Mouse (Mus musculus): ENCODE measurements around the gene Hic2. TPM values are rescaled to one million over a fixed set of nuclear protein-coding genes. Genes with fewer than 3 reads are reported as not detected.

Hic2 gene
- polyA plus RNA-seq, 1 experiment from 2014 or later: 4.1 TPM

- Histone ChIP-seq H3K27me3 (ENCODE audit: control insufficient read depth, insufficient read depth, low read depth, low read length) (no peaks in the 10 kb centered on the region), H3K4me2 (ENCODE audit: low read depth, low read length) (no peak overlapping the region), H3K36me3 (ENCODE audit: control insufficient read depth, insufficient read depth, low read length) (0 out of 2 replicates have a peak, but pooled peaks cover 3% of the 10 kb centered on the region), H3K9ac (ENCODE audit: low read length) (no peak overlapping the region), H3K27ac (ENCODE audit: low read length) (no peak overlapping the region), H3K4me3 (ENCODE audit: low read length) (no peak overlapping the region), H3K4me1 (replicated peaks; ENCODE audit: control insufficient read depth, insufficient read depth, low read length) (no peaks in the 10 kb centered on the region), H3K9me3 (ENCODE audit: control insufficient read depth, low read length) (0 out of 2 replicates have a peak, but pooled peaks cover 2% of the 10 kb centered on the region)
- ATAC-seq (ENCODE audit: low read depth): no peak
- WGBS: 72% methylated on average over 3 of the region's 3 CpGs
These were observed 32.7 kb downstream of the Hic2 start for GRCm38 (mm10) chr16:17266113-17266512.

DNA sequence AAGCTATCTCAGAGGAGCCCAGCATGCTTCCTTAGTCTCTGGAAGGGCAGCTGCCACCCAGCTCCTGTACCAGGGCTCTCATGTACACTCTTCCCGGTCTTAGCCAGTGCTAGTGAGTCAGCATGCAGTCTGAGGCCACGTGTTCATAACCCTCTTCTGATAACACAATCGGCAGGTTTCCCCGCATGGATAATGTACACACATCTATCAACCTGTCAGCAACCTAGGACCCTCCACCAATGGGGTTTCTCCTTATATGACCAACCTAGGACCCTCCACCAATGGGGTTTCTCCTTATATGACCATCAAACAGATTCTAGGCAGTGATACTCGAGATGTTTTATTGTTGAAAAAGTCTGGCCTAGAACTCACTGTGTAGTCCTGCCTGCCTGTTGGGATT, 34.6 kb downstream of the Hic2 start:
- Histone ChIP-seq H3K9me3 (ENCODE audit: control insufficient read depth, low read length) (0 out of 2 replicates have a peak, but pooled peaks cover 2% of the 10 kb centered on the region), H3K27me3 (ENCODE audit: control insufficient read depth, insufficient read depth, low read depth, low read length) (no peaks in the 10 kb centered on the region), H3K4me2 (ENCODE audit: low read depth, low read length) (no peak overlapping the region), H3K4me3 (ENCODE audit: low read length) (no peak overlapping the region), H3K9ac (ENCODE audit: low read length) (no peak overlapping the region), H3K27ac (ENCODE audit: low read length) (no peak overlapping the region), H3K4me1 (replicated peaks; ENCODE audit: control insufficient read depth, insufficient read depth, low read length) (no peaks in the 10 kb centered on the region), H3K36me3 (ENCODE audit: control insufficient read depth, insufficient read depth, low read length) (no peaks in the 10 kb centered on the region)
- no peak for ATAC-seq (ENCODE audit: low read depth)
- 25% methylated on average over 5 of the region's 5 CpGs for WGBS

GRCm38 (mm10) chr16:17269872-17270271, 36.5 kb downstream of the Hic2 start:
- Histone ChIP-seq H3K36me3 (ENCODE audit: control insufficient read depth, insufficient read depth, low read length) (no peaks in the 10 kb centered on the region), H3K4me3 (ENCODE audit: low read length) (no peak overlapping the region), H3K4me1 (replicated peaks; ENCODE audit: control insufficient read depth, insufficient read depth, low read length) (no peaks in the 10 kb centered on the region), H3K9me3 (ENCODE audit: control insufficient read depth, low read length) (0 out of 2 replicates have a peak, but pooled peaks cover 2% of the 10 kb centered on the region), H3K9ac (ENCODE audit: low read length) (no peak overlapping the region), H3K4me2 (ENCODE audit: low read depth, low read length) (no peak overlapping the region), H3K27me3 (ENCODE audit: control insufficient read depth, insufficient read depth, low read depth, low read length) (no peaks in the 10 kb centered on the region), H3K27ac (ENCODE audit: low read length) (no peak overlapping the region)
- WGBS: 85% methylated on average over 5 of the region's 5 CpGs
- ATAC-seq (ENCODE audit: low read depth): no peak

GRCm38 (mm10) chr16:17271124-17271523, 37.8 kb downstream of the Hic2 start:
- 68% methylated on average over 4 of the region's 4 CpGs for WGBS

DNA sequence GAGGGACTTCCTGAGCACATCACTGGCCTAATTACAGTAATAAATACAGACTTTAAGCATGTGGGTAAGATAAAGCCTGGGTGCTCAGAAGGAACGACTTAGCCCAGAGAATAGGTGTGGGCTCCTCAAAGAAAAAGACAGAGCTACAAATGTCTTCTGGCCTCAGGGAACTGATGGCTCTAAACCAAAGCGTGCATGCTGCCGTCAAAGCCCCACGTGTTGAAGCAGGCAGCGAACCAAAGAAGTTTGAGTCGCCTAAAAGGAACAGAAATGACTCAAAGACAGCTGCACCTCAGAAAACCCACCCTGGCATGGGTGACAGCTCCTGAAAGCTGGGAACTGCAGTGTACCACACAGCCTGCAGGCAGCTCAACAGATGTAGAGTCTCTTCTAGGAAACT, 38.5 kb downstream of the Hic2 start:
- H3K9me3 ChIP-seq (ENCODE audit: control insufficient read depth, low read length): 0 out of 2 replicates have a peak, but pooled peaks cover 2% of the 10 kb centered on the region
- 82% methylated on average over 6 of the region's 6 CpGs for WGBS
- peaks cover 5% of the 10 kb centered on the region for H3K4me1 ChIP-seq (replicated peaks; ENCODE audit: control insufficient read depth, insufficient read depth, low read length)
- H3K9ac ChIP-seq (ENCODE audit: low read length): no peak overlapping the region
- no peak overlapping the region for H3K4me3 ChIP-seq (ENCODE audit: low read length)
- ATAC-seq (ENCODE audit: low read depth): no peak
- H3K27me3 ChIP-seq (ENCODE audit: control insufficient read depth, insufficient read depth, low read depth, low read length): peaks cover 1% of the 10 kb centered on the region; the same call in 1 of the 2 replicates
- H3K36me3 ChIP-seq (ENCODE audit: control insufficient read depth, insufficient read depth, low read length): no peaks in the 10 kb centered on the region
- H3K4me2 ChIP-seq (ENCODE audit: low read depth, low read length): no peak overlapping the region
- H3K27ac ChIP-seq (ENCODE audit: low read length): no peak overlapping the region

More at GRCm38 (mm10) chr16:17271124-17271523, 37.8 kb downstream of the Hic2 start:
- no peak overlapping the region for H3K4me2 ChIP-seq (ENCODE audit: low read depth, low read length)
- H3K9ac ChIP-seq (ENCODE audit: low read length): no peak overlapping the region
- ATAC-seq (ENCODE audit: low read depth): no peak
- H3K4me1 ChIP-seq (replicated peaks; ENCODE audit: control insufficient read depth, insufficient read depth, low read length): no peaks in the 10 kb centered on the region
- no peak overlapping the region for H3K27ac ChIP-seq (ENCODE audit: low read length)
- no peaks in the 10 kb centered on the region for H3K27me3 ChIP-seq (ENCODE audit: control insufficient read depth, insufficient read depth, low read depth, low read length)
- 0 out of 2 replicates have a peak, but pooled peaks cover 2% of the 10 kb centered on the region for H3K9me3 ChIP-seq (ENCODE audit: control insufficient read depth, low read length)
- no peaks in the 10 kb centered on the region for H3K36me3 ChIP-seq (ENCODE audit: control insufficient read depth, insufficient read depth, low read length)
- H3K4me3 ChIP-seq (ENCODE audit: low read length): no peak overlapping the region

- Histone ChIP-seq H3K27me3 (ENCODE audit: control insufficient read depth, insufficient read depth, low read depth, low read length) (peaks cover 19% of the 10 kb centered on the region), H3K4me2 (ENCODE audit: low read depth, low read length) (peak within 1 kb of the TSS; percentile 99), H3K9ac (ENCODE audit: low read length) (peak within 1 kb of the TSS; percentile 69), H3K9me3 (ENCODE audit: control insufficient read depth, low read length) (0 out of 2 replicates have a peak, but pooled peaks cover 2% of the 10 kb centered on the region), H3K4me3 (ENCODE audit: low read length) (peak within 1 kb of the TSS; percentile 71), H3K36me3 (ENCODE audit: control insufficient read depth, insufficient read depth, low read length) (peaks cover 5% of the 10 kb centered on the region), H3K4me1 (replicated peaks; ENCODE audit: control insufficient read depth, insufficient read depth, low read length) (peaks cover 18% of the 10 kb centered on the region), H3K27ac (ENCODE audit: low read length) (peak within 1 kb of the TSS; percentile 54)
- WGBS: 51% methylated on average over 7 of the region's 7 CpGs
- ATAC-seq (ENCODE audit: low read depth): no peak
These were observed 42.3 kb downstream of the Hic2 start, which contains the start of gene Tmem191c for GRCm38 (mm10) chr16:17275721-17276120. TSS of gene Tmem191c (plus strand) at chr16:17276077.

DNA sequence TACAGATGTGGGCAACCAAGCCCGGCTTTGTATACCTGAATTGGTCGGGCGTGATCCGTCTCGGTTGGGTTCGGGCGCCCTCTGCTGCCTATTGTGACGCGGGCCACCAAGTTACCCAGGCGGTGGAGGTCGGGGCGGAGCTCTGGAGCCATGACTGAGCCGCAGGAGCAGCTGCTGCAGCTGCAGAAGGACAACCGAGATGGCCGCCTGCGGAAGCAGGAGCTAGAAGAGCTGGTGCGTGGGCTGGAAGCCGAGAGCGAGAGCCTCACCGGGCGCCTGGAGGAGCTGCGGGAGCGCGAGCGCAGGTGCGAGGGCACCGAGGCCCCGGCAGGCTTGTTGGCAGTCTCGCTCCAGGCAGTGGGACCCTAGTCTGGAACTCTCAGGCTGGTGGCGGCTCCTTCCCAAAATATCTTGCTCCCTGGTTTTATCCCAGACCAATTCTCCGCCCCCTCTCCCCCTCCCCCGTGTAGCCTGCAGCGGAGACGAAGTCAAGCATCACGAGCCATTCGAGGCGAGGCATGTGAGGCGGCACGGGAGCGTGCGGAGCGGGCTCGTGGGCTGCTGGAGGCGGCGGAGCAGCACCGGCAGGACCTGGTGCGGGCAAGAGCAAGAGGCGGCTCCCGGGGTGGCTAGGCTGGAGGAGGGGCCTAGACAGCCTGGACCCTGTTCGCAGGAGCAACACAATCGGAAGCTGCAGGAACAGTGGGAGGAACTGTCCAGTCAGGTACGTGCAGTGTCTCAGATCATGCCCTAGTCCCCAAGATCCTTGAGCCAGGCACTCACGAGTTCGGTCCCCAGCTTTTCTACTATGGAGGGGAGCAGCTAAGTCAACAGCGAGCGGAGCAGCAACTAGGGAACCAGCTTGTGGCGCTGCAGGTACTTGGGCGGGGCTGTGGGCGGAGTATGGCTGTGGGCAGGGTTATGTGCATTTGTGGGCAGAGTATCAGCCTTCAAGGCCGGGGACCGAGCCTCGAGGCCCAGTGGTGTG, 43.1 kb downstream of the Hic2 start:
- no peaks in the 10 kb centered on the region for H3K9me3 ChIP-seq (ENCODE audit: control insufficient read depth, low read length)
- peaks cover 19% of the 10 kb centered on the region for H3K27me3 ChIP-seq (ENCODE audit: control insufficient read depth, insufficient read depth, low read depth, low read length)
- peak overlapping the region; percentile 71 for H3K4me3 ChIP-seq (ENCODE audit: low read length)
- peak; percentile 88 for ATAC-seq (ENCODE audit: low read depth)
- peaks cover 5% of the 10 kb centered on the region for H3K36me3 ChIP-seq (ENCODE audit: control insufficient read depth, insufficient read depth, low read length)
- H3K27ac ChIP-seq (ENCODE audit: low read length): peak overlapping the region; percentile 54
- H3K4me1 ChIP-seq (replicated peaks; ENCODE audit: control insufficient read depth, insufficient read depth, low read length): peaks cover 18% of the 10 kb centered on the region
- peak overlapping the region; percentile 69 for H3K9ac ChIP-seq (ENCODE audit: low read length)
- WGBS: under 1% methylated on average over 62 of the region's 62 CpGs
- peak overlapping the region; percentile 99 for H3K4me2 ChIP-seq (ENCODE audit: low read depth, low read length)

DNA sequence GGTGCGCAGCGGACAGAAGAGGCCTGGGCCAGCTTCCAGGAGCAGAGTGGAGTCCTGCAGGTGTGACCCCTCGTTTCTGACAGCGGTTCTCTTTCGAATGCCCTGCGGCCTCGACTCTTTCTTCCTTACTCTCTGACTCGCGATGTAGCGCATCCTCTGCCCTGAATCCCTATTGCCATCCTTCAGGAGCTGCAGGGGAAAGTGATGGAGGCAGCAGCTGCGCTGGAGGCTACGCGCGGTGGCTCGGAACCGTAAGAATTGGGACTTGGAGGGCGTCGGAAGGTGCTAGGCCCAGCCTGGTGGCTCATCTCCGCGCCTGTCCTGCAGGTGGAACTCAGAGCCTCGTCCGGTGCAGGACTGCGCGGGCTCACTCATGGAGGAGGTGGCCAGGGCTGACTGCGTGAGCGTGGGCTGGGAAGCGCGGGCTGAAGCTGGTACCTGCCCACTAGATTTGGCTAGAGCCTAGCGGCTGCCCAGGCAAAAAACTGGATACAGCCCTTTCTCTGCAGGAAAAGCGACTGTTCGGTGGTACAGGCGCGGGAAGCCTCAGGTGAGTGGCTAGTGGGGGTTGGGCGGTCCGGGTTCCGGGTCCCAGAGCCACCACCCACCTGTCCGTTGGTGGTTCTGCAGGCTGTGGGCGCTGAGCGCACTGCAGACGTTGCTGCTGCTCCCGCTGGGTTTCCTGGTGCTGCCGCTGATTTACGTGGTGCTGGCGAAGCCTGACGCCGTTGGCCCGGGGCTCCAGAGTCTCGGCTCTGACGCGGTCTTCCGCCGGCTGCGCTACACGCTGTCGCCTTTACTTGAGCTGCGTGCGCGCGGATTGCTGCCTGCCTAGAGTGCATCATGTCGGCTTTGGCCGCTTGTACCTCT, 44.2 kb downstream of the Hic2 start:
- H3K27me3 ChIP-seq (ENCODE audit: control insufficient read depth, insufficient read depth, low read depth, low read length): peaks cover 19% of the 10 kb centered on the region
- no peak overlapping the region for H3K27ac ChIP-seq (ENCODE audit: low read length)
- ATAC-seq (ENCODE audit: low read depth): 0 out of 2 replicates have a peak, but pooled peaks have one; percentile 18
- H3K4me3 ChIP-seq (ENCODE audit: low read length): peak overlapping the region; percentile 71
- H3K4me1 ChIP-seq (replicated peaks; ENCODE audit: control insufficient read depth, insufficient read depth, low read length): peaks cover 18% of the 10 kb centered on the region
- peaks cover 5% of the 10 kb centered on the region for H3K36me3 ChIP-seq (ENCODE audit: control insufficient read depth, insufficient read depth, low read length)
- H3K9me3 ChIP-seq (ENCODE audit: control insufficient read depth, low read length): no peaks in the 10 kb centered on the region
- peak overlapping the region; percentile 51; the same call in 1 of the 2 replicates for H3K9ac ChIP-seq (ENCODE audit: low read length)
- H3K4me2 ChIP-seq (ENCODE audit: low read depth, low read length): peak overlapping the region; percentile 99
- 2% methylated on average over 61 of the region's 61 CpGs for WGBS

All from lung, embryonic 16.5 days (tissue).